Mouse (Mus musculus) CD4-positive, CD25-positive, alpha-beta regulatory T cell, adult 2 months (primary cell): Measurements from ENCODE around the gene Sult2a4.
"Not testable (repeated sequence)": the region's sequence is repeated elsewhere in the genome, so short reads cannot be mapped to it uniquely, and the experiment has no call there.

Experiments used
- DNase-seq: peaks from one replicate; pipeline ENCODE4 v3.0.0-alpha.2; 2012; ENCODE audit warnings: low read depth, low spot score

Gene Sult2a4

DNA sequence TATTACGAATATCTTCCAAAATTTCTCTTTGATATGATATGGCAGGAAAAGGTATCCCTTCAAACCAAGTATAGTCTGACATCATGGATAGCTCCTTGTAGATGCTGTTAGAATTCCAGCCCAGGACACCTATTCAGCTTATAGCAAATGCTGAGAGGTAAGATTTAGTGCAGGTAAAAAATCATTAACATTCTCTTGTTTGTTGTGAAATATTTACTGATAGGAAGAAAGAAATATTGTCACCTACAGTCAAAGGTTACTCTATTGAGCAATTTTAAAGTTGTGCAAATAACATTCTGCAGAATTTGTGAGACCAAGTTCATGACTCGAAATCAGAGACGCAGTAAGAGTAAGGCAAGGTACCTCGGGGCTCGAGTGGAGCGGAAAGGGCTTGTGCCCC, at the start of gene Sult2a4:
Sult2a4 (minus strand) TSS at position 101 of the 400 bp plus-strand sequence.
- not testable (repeated sequence) for DNase-seq

DNA sequence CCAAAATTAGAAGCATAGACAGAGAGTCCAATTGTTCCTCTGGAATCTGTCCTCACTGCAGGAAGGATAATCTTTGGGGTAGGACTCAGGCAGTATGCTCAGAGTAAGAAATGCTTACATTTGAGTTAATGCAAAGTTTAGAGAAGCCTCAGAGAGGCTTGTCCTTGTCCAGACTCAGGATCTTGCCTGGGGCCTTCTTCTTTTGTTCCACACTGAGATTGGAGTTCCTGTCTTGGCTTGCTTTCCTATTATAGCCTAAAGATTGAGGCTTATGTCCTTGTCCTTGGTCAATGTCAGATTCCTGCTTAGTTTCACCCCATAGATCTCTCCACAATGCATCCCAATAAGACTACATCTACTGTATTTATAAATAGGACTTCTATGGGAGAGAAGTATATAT, 41.4 kb upstream of the Sult2a4 start:
- DNase-seq = not testable (repeated sequence)

DNA sequence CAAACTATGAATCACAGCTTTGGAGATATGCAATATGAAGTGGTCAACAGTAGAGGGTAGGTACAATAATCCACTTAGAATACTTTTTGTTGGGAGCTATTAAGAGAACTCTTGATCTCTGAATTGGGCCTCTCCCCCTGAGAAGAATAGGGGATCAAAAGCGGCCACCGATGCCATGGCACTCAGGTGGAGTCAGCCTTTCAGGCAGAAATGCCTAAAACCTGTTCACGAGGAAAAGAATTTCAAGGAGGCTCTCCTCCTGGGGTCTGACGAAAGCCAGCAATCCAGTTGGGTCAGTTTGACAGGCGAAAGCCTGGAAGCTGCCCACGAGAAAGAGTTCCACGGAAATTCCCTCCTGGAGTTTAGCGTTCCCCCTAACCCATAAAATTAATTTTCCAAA, 23.7 kb upstream of the Sult2a4 start:
- DNase-seq = no peak

DNA sequence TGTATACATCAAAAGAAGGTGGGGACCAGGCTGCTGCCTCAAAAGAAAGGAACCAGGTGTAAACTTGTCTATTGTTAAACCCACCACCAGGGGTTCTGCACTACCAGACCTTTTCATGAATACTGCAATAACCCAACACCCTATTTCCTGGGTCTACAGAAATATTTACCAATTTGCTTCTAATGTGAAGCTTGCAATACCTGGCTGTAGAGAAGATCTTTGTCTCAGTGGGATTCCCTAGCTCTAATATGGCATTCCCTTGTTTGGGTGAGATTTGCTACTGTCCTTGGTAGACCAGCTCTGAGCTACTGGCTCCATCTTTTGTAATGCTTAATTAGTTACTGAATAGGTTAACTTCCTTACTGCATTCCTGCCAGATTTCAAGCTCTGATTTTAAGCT, 21.3 kb upstream of the Sult2a4 start:
- not testable (repeated sequence) for DNase-seq
